Mouse (Mus musculus) bone marrow macrophage, adult 2 months (primary cell): ENCODE measurements around the gene 4930435E12Rik.

ENCODE experiments used
- CTCF ChIP-seq: IDR thresholded peaks from 2 replicates; pipeline ENCODE4 v1.5.1; 2012; ENCODE audit warnings: low read depth, mild to moderate bottlenecking, low read length, moderate library complexity
- POLR2A ChIP-seq: IDR thresholded peaks from 2 replicates; pipeline ENCODE4 v1.6.1; 2012; ENCODE audit warnings: mild to moderate bottlenecking, low read depth, low read length, borderline replicate concordance

DNA sequence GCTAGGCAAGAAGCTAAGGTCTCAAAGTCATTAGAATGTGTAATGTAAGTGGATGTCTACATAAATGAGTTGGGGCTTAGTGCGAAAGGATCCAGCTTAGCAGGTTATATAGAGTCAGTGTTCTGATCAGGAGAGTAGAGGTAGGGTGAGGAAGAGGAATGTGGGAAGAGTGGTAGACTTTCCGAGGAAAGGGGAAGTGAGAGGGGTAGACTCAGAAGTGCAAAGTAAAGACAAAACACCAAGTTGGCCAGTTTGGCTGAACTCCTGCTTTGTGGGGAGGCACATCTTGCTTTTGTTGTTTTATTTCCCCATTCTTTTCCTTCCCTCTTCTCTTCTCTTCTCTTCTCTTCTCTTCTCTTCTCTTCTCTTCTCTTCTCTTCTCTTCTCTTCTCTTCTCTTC lies 39.5 kb downstream of the 4930435E12Rik start:
- no peak for TF ChIP-seq CTCF
- TF ChIP-seq POLR2A: no peak
